Mouse (Mus musculus) spleen, postnatal 4 days (tissue): ENCODE results near the gene Tut7.
"Not testable (repeated sequence)": the region's sequence is repeated elsewhere in the genome, so short reads cannot be mapped to it uniquely, and the experiment has no call there.

Experiments used
- DNase-seq, 2 experiments: peaks; one replicate each; pipeline ENCODE4 v3.0.0; 2022; ENCODE audit warnings: low spot score in 2 of 2

Gene Tut7

GRCm38 (mm10) chr13:59832871-59833270, 9.9 kb upstream of the Tut7 start:
- DNase-seq: no peak

GRCm38 (mm10) chr13:59832454-59832853, 9.5 kb upstream of the Tut7 start:
- no peak for DNase-seq

- no peak for DNase-seq
Observed at GRCm38 (mm10) chr13:59825966-59826365, 3.0 kb upstream of the Tut7 start.

GRCm38 (mm10) chr13:59820836-59821235, 2.1 kb downstream of the Tut7 start:
- DNase-seq: no peak

GRCm38 (mm10) chr13:59820114-59820513, 2.8 kb downstream of the Tut7 start:
- DNase-seq: no peak

- DNase-seq: no peak
Observed at GRCm38 (mm10) chr13:59817352-59817751, 5.6 kb downstream of the Tut7 start.

GRCm38 (mm10) chr13:59814109-59814591, 8.8 kb downstream of the Tut7 start:
- DNase-seq: peak; percentile 66 to 73

GRCm38 (mm10) chr13:59811581-59811980, 11.4 kb downstream of the Tut7 start:
- no peak for DNase-seq

- DNase-seq: no peak
Observed at GRCm38 (mm10) chr13:59801000-59801399, 21.9 kb downstream of the Tut7 start.

- no peak for DNase-seq
Observed at GRCm38 (mm10) chr13:59800077-59800476, 22.9 kb downstream of the Tut7 start.

GRCm38 (mm10) chr13:59798306-59798705, 24.6 kb downstream of the Tut7 start:
- DNase-seq: no peak

- DNase-seq: peak in 1 of 2 experiments; percentile 69
Observed at GRCm38 (mm10) chr13:59796466-59796848, 26.5 kb downstream of the Tut7 start.

GRCm38 (mm10) chr13:59795807-59796465, 27.0 kb downstream of the Tut7 start:
- peak; percentile 73 to 78 for DNase-seq

GRCm38 (mm10) chr13:59794786-59795185, 28.2 kb downstream of the Tut7 start:
- DNase-seq: no peak

GRCm38 (mm10) chr13:59782145-59782544, 40.8 kb downstream of the Tut7 start, which contains the start of gene Gm49354:
Gm49354 (minus strand) TSS chr13:59782245.
- DNase-seq: no peak

GRCm38 (mm10) chr13:59779744-59780264, 43.1 kb downstream of the Tut7 start:
- not testable (repeated sequence) for DNase-seq

GRCm38 (mm10) chr13:59779213-59779612, 43.7 kb downstream of the Tut7 start:
- DNase-seq: no peak

GRCm38 (mm10) chr13:59775168-59775567, 47.8 kb downstream of the Tut7 start:
- no peak for DNase-seq

GRCm38 (mm10) chr13:59771257-59771656, 51.7 kb downstream of the Tut7 start:
- DNase-seq: peak; percentile 78 to 85

- DNase-seq: peak in 1 of 2 experiments; percentile 33
Observed at GRCm38 (mm10) chr13:59770847-59771246, 52.1 kb downstream of the Tut7 start.

- peak; percentile 94 to 95 for DNase-seq
Observed at GRCm38 (mm10) chr13:59770164-59770562, 52.8 kb downstream of the Tut7 start.

- peak; percentile 99 to 100 for DNase-seq
Observed at GRCm38 (mm10) chr13:59769296-59770163, 53.4 kb downstream of the Tut7 start, which contains the start of gene Isca1. Isca1 (minus strand) TSS chr13:59769810.
